Mouse (Mus musculus): ENCODE results near the gene Parp1. TPM values are rescaled to one million over a fixed set of nuclear protein-coding genes. Genes with fewer than 3 reads are reported as not detected.

Parp1 gene
- total RNA-seq, 2 experiments from 2014 or later, result 131 to 151 TPM

GRCm38 (mm10) chr1:180639416-180640401 lies 71.0 kb downstream of the Parp1 start:
- DNase-seq, result no peak

- DNase-seq, result peak in 1 of 2 experiments; percentile 3
Observed at GRCm38 (mm10) chr1:180640605-180641125, 71.9 kb downstream of the Parp1 start.

- DNase-seq, result peak; percentile 91 to 92
Observed at GRCm38 (mm10) chr1:180641137-180641517, 72.4 kb downstream of the Parp1 start, which contains the start of gene Lin9. Gene Lin9, plus strand, starts transcription at chr1:180641150.

GRCm38 (mm10) chr1:180641518-180642227 lies 72.9 kb downstream of the Parp1 start:
- no peak for DNase-seq

GRCm38 (mm10) chr1:180642228-180642564 lies 73.5 kb downstream of the Parp1 start:
- no peak for DNase-seq

Small RNA genes within 50 kb of the gene (microRNA-seq; reads per million reads assigned to microRNA genes)
- gene Mir6904, result 0 reads per million in 2 experiments

Other genes starting within 250 kb of the Parp1 start
- gene Itpkb, start 238.4 kb upstream of the Parp1 start, total RNA-seq (2021), result 10 to 100 TPM; 24.2 to 25.2 TPM
- 100 to 1,000 TPM; 294 to 316 TPM for gene Stum, start 85.4 kb upstream of the Parp1 start, total RNA-seq (2021)
- gene Lin9, start 72.2 kb downstream of the Parp1 start, total RNA-seq (2021), result 1 to 10 TPM; 4.8 to 4.9 TPM
- not detected for gene Mixl1, start 128.1 kb downstream of the Parp1 start, total RNA-seq (2021)
- gene Acbd3, start 157.1 kb downstream of the Parp1 start, total RNA-seq (2021), result 10 to 100 TPM; 34.6 to 35.3 TPM
- 100 to 1,000 TPM; 365 to 366 TPM for gene H3f3a, start 245.0 kb downstream of the Parp1 start, total RNA-seq (2021)

All from layer of hippocampus, postnatal 36 days (tissue).